Mouse (Mus musculus): ENCODE results near the gene Ltbp1. TPM values are rescaled to one million over a fixed set of nuclear protein-coding genes. Genes with fewer than 3 reads are reported as not detected.

The Ltbp1 gene
- polyA plus RNA-seq (2012; rRNA removed) (82.5 and 83.3 TPM in 2 replicates), polyA plus RNA-seq (2014; fragmentation: Nextera tagmentation; extraction: Ambion mirVana) (104 and 119 TPM in 2 replicates)

GRCm38 (mm10) chr17:75005281-75005684 is at the start of gene Ltbp1:
Gene Ltbp1, plus strand, starts transcription at chr17:75005568.
- Histone ChIP-seq H3K4me1 (ENCODE audit: control insufficient read depth, insufficient read depth, low read length) (peaks cover 26% of the 10 kb centered on the region), H3K4me2 (replicated peaks; ENCODE audit: low read depth, low read length, severe bottlenecking) (peak within 1 kb of the TSS; percentile 62), H3K9ac (ENCODE audit: low read depth, low read length, severe bottlenecking) (peak within 1 kb of the TSS; percentile 92), H3K36me3 (ENCODE audit: control insufficient read depth, insufficient read depth, low read length) (peaks cover 12% of the 10 kb centered on the region; the same call in 1 of the 2 replicates), H3K27ac (replicated peaks; ENCODE audit: low read depth, low read length) (peak within 1 kb of the TSS; percentile 98), H3K27me3 (ENCODE audit: control insufficient read depth, insufficient read depth, low read length) (no peaks in the 10 kb centered on the region), H3K4me3 (replicated peaks; ENCODE audit: low read length) (peak within 1 kb of the TSS; percentile 95), H3K9me3 (ENCODE audit: control insufficient read depth, low read length) (no peaks in the 10 kb centered on the region)
- ATAC-seq (ENCODE audit: low FRiP score, low read depth) (peak; percentile 80), DNase-seq (ENCODE audit: low spot score) (peak; percentile 76)
- peak; percentile 87; the same call in 1 of the 2 replicates for TF ChIP-seq POLR2A (IDR thresholded peaks at IDR 0.05; ENCODE audit: borderline replicate concordance, extremely low read depth, insufficient read depth, insufficient read length)
- WGBS = 0% methylated on average over 25 of the region's 27 CpGs

- Histone ChIP-seq H3K4me2 (replicated peaks; ENCODE audit: low read depth, low read length, severe bottlenecking) (no peak overlapping the region), H3K27ac (replicated peaks; ENCODE audit: low read depth, low read length) (peak overlapping the region; percentile 28; the same call in 1 of the 2 replicates), H3K27me3 (ENCODE audit: control insufficient read depth, insufficient read depth, low read length) (no peaks in the 10 kb centered on the region), H3K36me3 (ENCODE audit: control insufficient read depth, insufficient read depth, low read length) (no peaks in the 10 kb centered on the region), H3K9me3 (ENCODE audit: control insufficient read depth, low read length) (no peaks in the 10 kb centered on the region), H3K4me1 (ENCODE audit: control insufficient read depth, insufficient read depth, low read length) (peaks cover 13% of the 10 kb centered on the region), H3K9ac (ENCODE audit: low read depth, low read length, severe bottlenecking) (no peak overlapping the region), H3K4me3 (replicated peaks; ENCODE audit: low read length) (no peak overlapping the region)
- ATAC-seq (ENCODE audit: low FRiP score, low read depth) (peak; percentile 41; the same call in 1 of the 2 replicates), DNase-seq (ENCODE audit: low spot score) (no peak)
- no peak for TF ChIP-seq POLR2A (IDR thresholded peaks at IDR 0.05; ENCODE audit: borderline replicate concordance, extremely low read depth, insufficient read depth, insufficient read length)
- WGBS = 37% methylated on average over 6 of the region's 6 CpGs
Observed at GRCm38 (mm10) chr17:74959481-74960245, 45.7 kb upstream of the Ltbp1 start.

GRCm38 (mm10) chr17:74963222-74963621 is 42.1 kb upstream of the Ltbp1 start:
- DNase-seq (ENCODE audit: low spot score) = no peak
- H3K27ac ChIP-seq (replicated peaks; ENCODE audit: low read depth, low read length) = no peak overlapping the region
- H3K36me3 ChIP-seq (ENCODE audit: control insufficient read depth, insufficient read depth, low read length) = no peaks in the 10 kb centered on the region
- no peak for ATAC-seq (ENCODE audit: low FRiP score, low read depth)
- no peak overlapping the region for H3K9ac ChIP-seq (ENCODE audit: low read depth, low read length, severe bottlenecking)
- H3K27me3 ChIP-seq (ENCODE audit: control insufficient read depth, insufficient read depth, low read length) = no peaks in the 10 kb centered on the region
- H3K4me2 ChIP-seq (replicated peaks; ENCODE audit: low read depth, low read length, severe bottlenecking) = no peak overlapping the region
- no peak for TF ChIP-seq POLR2A (IDR thresholded peaks at IDR 0.05; ENCODE audit: borderline replicate concordance, extremely low read depth, insufficient read depth, insufficient read length)
- H3K4me1 ChIP-seq (ENCODE audit: control insufficient read depth, insufficient read depth, low read length) = peaks cover 13% of the 10 kb centered on the region
- H3K9me3 ChIP-seq (ENCODE audit: control insufficient read depth, low read length) = no peaks in the 10 kb centered on the region
- no peak overlapping the region for H3K4me3 ChIP-seq (replicated peaks; ENCODE audit: low read length)
- WGBS = 97% methylated on average over 8 of the region's 8 CpGs

GRCm38 (mm10) chr17:74963861-74964260 is 41.5 kb upstream of the Ltbp1 start:
- 93% methylated on average over 3 of the region's 3 CpGs for WGBS
- Histone ChIP-seq H3K4me2 (replicated peaks; ENCODE audit: low read depth, low read length, severe bottlenecking) (no peak overlapping the region), H3K4me1 (ENCODE audit: control insufficient read depth, insufficient read depth, low read length) (peaks cover 13% of the 10 kb centered on the region), H3K4me3 (replicated peaks; ENCODE audit: low read length) (no peak overlapping the region), H3K36me3 (ENCODE audit: control insufficient read depth, insufficient read depth, low read length) (no peaks in the 10 kb centered on the region), H3K27me3 (ENCODE audit: control insufficient read depth, insufficient read depth, low read length) (no peaks in the 10 kb centered on the region), H3K9ac (ENCODE audit: low read depth, low read length, severe bottlenecking) (no peak overlapping the region), H3K9me3 (ENCODE audit: control insufficient read depth, low read length) (no peaks in the 10 kb centered on the region), H3K27ac (replicated peaks; ENCODE audit: low read depth, low read length) (no peak overlapping the region)
- ATAC-seq (ENCODE audit: low FRiP score, low read depth) (no peak), DNase-seq (ENCODE audit: low spot score) (no peak)
- no peak for TF ChIP-seq POLR2A (IDR thresholded peaks at IDR 0.05; ENCODE audit: borderline replicate concordance, extremely low read depth, insufficient read depth, insufficient read length)

GRCm38 (mm10) chr17:74967298-74967848 is 38.0 kb upstream of the Ltbp1 start:
- H3K36me3 ChIP-seq (ENCODE audit: control insufficient read depth, insufficient read depth, low read length) = no peaks in the 10 kb centered on the region
- no peak for TF ChIP-seq POLR2A (IDR thresholded peaks at IDR 0.05; ENCODE audit: borderline replicate concordance, extremely low read depth, insufficient read depth, insufficient read length)
- no peak for ATAC-seq (ENCODE audit: low FRiP score, low read depth)
- no peaks in the 10 kb centered on the region for H3K4me1 ChIP-seq (ENCODE audit: control insufficient read depth, insufficient read depth, low read length)
- no peaks in the 10 kb centered on the region for H3K9me3 ChIP-seq (ENCODE audit: control insufficient read depth, low read length)
- H3K27me3 ChIP-seq (ENCODE audit: control insufficient read depth, insufficient read depth, low read length) = no peaks in the 10 kb centered on the region
- H3K4me2 ChIP-seq (replicated peaks; ENCODE audit: low read depth, low read length, severe bottlenecking) = no peak overlapping the region
- no peak for DNase-seq (ENCODE audit: low spot score)
- no peak overlapping the region for H3K27ac ChIP-seq (replicated peaks; ENCODE audit: low read depth, low read length)
- WGBS = 62% methylated on average over 7 of the region's 7 CpGs
- no peak overlapping the region for H3K4me3 ChIP-seq (replicated peaks; ENCODE audit: low read length)
- no peak overlapping the region for H3K9ac ChIP-seq (ENCODE audit: low read depth, low read length, severe bottlenecking)
